26 mouse cellular contexts compared by ENCODE assay signal in genomic region chr7:75842306-75842705, GRCm38 (mm10).
"Had no signal": no experiment of that assay in that cellular context is flagged by ENCODE, and none has a peak within 500 bp of the region (broad histone marks: within the 10 kb centered on the region; RNA-seq: fewer than 3 reads in every experiment).

No protein-coding gene starts in this region.

- H3K9ac ChIP-seq: heart, embryonic 12.5 days; hindbrain, embryonic 13.5 days; hindbrain, embryonic 15.5 days; kidney, embryonic 15.5 days; limb, embryonic 13.5 days; limb, embryonic 15.5 days; liver, embryonic 12.5 days; liver, embryonic 14.5 days had no signal

- H3K4me2 ChIP-seq: heart, embryonic 12.5 days; hindbrain, embryonic 13.5 days; hindbrain, embryonic 15.5 days; kidney, embryonic 15.5 days; limb, embryonic 13.5 days; limb, embryonic 15.5 days; liver, embryonic 12.5 days had no signal

- H3K27me3 ChIP-seq: heart, embryonic 12.5 days; hindbrain, embryonic 13.5 days; hindbrain, embryonic 15.5 days; kidney, embryonic 15.5 days; limb, embryonic 13.5 days; limb, embryonic 15.5 days; liver, embryonic 12.5 days had no signal

- H3K4me1 ChIP-seq: heart, embryonic 10.5 days; heart, embryonic 12.5 days; limb, embryonic 13.5 days had no signal

- DNase-seq: gastrocnemius, adult 2 months; gastrocnemius, postnatal 10 days; gastrocnemius, postnatal 25 days; heart, adult 18-20 months; heart, postnatal 10 days; heart, postnatal 4 days; kidney, adult 11 months; kidney, adult 2 months; kidney, adult 9 months; kidney, postnatal 14 days; kidney, postnatal 36 days; layer of hippocampus, adult 9-11 months; layer of hippocampus, postnatal 36 days; left cerebral cortex, postnatal 4 days had no signal

- ATAC-seq: hindbrain, postnatal 0 days; intestine, embryonic 16.5 days; liver, embryonic 12.5 days had no signal

- H3K4me3 ChIP-seq: gastrocnemius, adult 2 months; heart, embryonic 10.5 days; heart, embryonic 12.5 days; hindbrain, embryonic 13.5 days; hindbrain, embryonic 15.5 days; kidney, embryonic 15.5 days; limb, embryonic 13.5 days; limb, embryonic 15.5 days; liver, embryonic 12.5 days had no signal

- H3K36me3 ChIP-seq: heart, embryonic 10.5 days; heart, embryonic 12.5 days; hindbrain, embryonic 13.5 days; hindbrain, embryonic 15.5 days; kidney, embryonic 15.5 days; limb, embryonic 13.5 days; limb, embryonic 15.5 days; liver, embryonic 12.5 days had no signal

- H3K27ac ChIP-seq: gastrocnemius, adult 2 months; heart, embryonic 10.5 days; hindbrain, embryonic 13.5 days; hindbrain, embryonic 15.5 days; hindbrain, postnatal 0 days; kidney, embryonic 15.5 days; kidney, postnatal 0 days; limb, embryonic 13.5 days; limb, embryonic 15.5 days; liver, embryonic 12.5 days; liver, embryonic 14.5 days had no signal

- H3K9me3 ChIP-seq: heart, embryonic 10.5 days; heart, embryonic 12.5 days; hindbrain, embryonic 13.5 days; hindbrain, embryonic 15.5 days; kidney, embryonic 15.5 days; limb, embryonic 13.5 days; limb, embryonic 15.5 days; liver, embryonic 12.5 days had no signal
